Mouse (Mus musculus): ENCODE results near the gene Pon1.

Gene Pon1

DNA sequence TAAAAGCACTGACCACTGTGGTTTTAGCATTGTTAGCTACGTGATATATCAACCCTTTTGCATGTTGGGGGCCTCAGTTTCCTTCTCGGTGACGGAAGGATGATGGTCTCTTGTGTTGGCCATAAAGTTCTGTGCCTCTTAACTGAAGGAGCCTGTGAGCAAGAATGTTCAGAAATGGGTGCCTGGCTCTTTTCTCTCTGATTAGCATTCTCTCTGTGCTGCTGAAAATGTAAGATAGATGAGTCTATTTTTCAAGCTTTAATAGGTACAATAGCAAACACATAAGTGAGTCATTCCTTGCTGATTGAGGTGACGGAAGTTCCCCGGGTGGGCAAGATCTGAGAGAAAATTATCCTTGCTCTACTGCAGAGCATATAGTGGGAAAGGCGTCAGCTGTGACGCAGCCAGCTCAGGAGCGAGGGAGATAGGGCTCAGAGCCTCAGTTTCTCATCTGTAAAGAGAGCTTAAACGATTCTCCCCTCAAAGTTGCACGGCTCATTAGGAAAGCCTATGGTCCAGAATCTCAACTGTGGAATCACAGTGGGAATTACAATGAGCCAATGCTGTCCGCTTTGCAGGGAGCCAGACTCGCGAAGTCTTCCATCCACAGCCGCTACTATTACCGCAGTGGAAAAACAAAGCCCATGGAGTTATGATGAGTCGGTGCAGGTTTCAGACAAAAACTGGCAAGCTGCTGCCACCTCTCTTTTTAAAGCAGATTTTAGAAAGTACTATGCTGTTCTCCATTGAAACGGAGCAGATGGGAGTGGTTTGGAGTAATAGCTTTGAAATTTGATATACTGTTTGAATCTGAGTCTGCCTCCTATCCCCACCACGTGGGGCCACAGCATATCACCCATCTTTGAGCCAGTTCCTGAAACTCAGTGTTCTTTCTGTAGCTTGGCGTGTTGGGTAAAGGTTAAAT, 15.5 kb downstream of the Pon1 start:
- no peak for DNase-seq (ENCODE audit: low read depth, low spot score)

- no peak for DNase-seq (ENCODE audit: low read depth, low spot score)
Observed at GRCm38 (mm10) chr6:5174179-5174812, 19.4 kb downstream of the Pon1 start.

GRCm38 (mm10) chr6:5172571-5172970, 21.2 kb downstream of the Pon1 start:
- no peak for DNase-seq (ENCODE audit: low read depth, low spot score)

- no peak for DNase-seq (ENCODE audit: low read depth, low spot score)
Observed at GRCm38 (mm10) chr6:5171418-5171817, 22.3 kb downstream of the Pon1 start.

DNA sequence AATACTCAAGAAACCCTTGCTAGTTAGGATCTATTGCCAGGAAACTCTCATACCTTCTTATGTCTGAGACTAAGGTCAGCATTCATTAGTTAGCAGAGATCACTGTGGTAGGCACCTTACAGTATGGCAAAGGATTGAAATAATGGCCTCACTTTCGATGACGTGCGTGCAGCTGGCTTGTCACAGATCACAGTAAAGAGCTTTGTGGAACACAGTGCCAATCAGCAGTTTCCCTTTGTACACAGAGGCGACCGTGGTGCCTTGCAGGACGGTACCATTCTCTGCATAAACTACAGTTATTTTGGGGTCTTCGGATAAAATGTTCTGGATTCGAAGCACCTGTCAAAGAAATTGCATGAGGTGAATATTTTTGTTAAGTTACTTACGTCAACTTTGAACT, 25.6 kb downstream of the Pon1 start:
- DNase-seq (ENCODE audit: low read depth, low spot score), result no peak

DNA sequence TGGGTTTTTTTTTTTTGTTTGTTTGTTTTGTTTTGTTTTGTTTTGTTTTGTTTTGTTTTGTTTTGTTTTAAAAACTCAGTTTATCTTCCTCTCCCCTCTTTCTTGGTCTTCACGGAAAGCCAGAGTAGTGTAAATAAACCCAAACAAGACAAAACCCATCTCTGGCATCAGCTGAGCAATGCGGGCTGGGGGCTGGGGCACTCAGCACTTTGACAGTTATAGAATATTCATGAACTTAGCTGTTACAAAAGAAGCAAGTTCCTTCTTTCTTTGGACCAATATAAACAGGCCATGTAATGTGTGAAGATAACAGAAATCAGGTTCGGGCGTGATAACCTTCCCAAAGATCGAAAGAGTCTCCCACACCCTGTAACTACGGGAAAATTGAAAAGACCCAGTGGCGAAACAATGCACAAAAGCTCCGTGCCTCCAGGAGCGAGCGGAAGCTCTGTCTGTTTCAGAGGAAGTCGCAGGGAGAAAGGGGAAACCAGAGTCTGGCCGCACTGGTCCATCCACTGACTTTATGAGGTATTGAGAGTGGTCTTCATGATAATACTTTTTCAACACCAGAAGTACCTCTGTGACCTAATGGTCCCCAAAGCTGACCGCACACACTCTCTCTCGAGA, 26.6 kb downstream of the Pon1 start:
- no peak for DNase-seq (ENCODE audit: low read depth, low spot score)

- no peak for DNase-seq (ENCODE audit: low read depth, low spot score)
Observed at GRCm38 (mm10) chr6:5164855-5165254, 28.9 kb downstream of the Pon1 start.

GRCm38 (mm10) chr6:5163507-5164144, 30.1 kb downstream of the Pon1 start:
- DNase-seq (ENCODE audit: low read depth, low spot score), result no peak

- DNase-seq (ENCODE audit: low read depth, low spot score), result no peak
Observed at GRCm38 (mm10) chr6:5162052-5162451, 31.7 kb downstream of the Pon1 start.

DNA sequence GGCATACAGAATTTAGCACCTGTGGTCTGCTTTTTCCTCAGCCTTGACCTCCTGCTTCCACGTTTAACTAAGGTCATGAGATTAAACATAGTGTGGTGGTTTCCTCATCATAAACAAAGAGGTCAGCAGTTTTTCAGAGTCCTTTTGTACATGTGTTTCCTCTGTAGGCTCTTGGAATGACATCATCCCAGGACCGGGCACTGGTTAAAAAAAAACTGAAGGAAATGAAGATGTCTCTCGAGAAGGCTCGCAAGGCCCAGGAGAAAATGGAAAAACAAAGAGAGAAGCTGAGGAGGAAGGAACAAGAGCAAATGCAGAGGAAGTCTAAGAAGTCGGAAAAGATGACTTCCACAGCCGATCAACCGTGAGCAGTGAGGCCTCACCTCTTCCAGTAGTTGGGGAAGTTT, 34.4 kb downstream of the Pon1 start:
- DNase-seq (ENCODE audit: low read depth, low spot score), result no peak

DNA sequence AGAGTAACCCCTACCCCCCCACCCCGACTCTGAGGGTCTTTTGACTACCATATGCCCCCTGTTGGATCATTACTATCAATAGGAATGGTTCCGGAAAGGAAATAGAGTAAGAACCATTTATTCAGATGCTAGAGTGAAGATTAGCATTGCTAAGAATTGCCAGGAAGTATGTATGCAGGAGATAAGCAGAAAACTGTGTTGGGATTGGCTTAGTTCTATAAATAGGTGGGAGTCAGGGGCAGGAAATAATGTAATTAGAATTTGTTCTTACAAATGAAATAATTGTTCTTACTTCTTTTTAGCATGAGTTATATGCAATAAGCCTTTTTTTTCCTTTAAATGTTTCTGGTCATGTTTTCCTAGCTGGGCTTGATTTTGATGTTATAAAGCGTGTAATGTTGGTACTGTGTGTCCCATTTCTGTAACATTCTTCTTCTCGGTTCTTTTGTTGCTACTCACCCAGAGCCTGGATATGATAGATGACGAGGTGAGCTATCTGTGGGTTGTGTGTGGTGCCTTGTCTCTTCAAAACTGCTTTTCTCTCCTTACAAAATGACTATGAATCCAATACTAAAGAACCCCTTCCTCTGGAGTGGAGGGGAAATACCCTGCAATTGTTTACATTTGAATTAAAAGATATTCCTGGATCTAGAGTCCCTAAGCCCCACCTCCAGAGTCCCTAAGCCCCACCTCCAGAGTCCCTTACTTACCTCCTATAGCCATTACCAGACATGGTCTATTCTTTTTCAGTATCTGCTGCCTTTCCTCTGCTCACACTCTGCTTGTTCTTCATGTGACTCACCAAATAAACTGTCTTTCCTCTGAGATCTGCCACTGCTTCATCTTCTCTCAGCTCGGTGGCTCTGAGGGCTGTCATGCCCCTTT, 37.0 kb downstream of the Pon1 start:
- no peak for DNase-seq (ENCODE audit: low read depth, low spot score)

DNA sequence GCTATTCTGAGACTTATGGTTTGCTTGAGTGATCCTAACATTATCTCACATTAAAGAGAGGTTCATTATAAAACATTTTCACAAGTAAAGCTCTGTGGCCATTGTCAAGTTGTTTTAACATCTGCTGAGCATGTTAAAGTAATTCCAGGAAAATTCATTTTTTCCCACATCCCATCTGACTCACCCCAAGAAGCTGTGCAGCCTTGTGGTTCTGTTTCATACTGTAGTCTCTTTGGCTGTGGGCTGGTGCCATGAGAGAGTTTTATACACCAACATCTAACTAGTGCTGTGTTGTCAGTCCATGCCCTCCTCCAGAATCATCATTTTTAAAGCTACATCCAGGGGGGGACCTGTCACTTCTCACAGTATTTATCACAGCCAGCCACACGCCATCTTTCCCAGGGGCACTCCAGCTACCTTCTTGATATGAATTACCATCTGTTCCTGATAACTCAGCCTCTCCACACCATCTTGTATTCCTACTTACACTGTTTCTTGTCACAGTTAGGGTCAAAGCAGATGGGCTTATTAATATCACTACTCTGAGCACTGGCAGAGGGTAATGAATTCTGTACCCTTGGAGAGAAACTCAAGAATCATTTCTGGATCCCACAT, 38.3 kb downstream of the Pon1 start:
- DNase-seq (ENCODE audit: low read depth, low spot score), result no peak

DNA sequence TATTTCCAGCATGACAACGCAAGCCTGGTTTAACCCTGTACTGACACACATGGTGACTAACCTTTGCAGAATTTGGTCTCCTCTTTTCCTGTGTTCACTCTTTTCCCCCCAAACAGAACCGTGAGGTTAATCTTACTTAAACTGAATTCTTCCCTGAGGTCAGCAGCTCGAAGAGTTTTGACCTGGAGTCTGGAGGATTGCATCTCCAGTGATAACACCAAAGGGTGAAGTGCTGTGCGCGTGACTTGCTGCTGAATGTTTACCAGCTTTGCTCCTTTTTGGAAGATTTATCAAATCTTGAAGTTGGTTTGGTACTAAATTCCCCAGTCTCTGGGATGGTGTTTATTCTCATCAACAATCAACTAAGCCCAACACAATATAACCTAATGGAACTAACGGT, 39.0 kb downstream of the Pon1 start:
- no peak for DNase-seq (ENCODE audit: low read depth, low spot score)

GRCm38 (mm10) chr6:5152185-5152584, 41.6 kb downstream of the Pon1 start:
- no peak for DNase-seq (ENCODE audit: low read depth, low spot score)

DNA sequence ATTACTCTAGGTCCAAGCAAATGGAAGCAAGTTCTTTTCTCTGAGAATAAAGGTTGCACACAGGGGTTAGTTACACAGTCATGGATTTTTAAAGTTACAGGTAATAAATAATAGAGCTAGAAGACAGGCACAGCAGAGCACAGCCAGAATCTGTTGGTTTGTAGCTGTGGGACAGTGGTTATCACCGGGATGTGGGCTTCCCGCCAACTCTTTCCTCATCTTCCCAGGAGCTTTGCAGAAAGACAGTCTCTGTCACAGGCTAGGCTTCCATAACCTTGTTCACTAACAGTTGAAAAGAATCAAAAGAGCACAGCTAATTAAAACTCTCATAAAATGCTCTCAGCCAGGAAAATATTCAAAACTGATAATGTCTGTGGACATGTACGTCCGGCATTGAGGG, 42.6 kb downstream of the Pon1 start:
- DNase-seq (ENCODE audit: low read depth, low spot score), result no peak

DNA sequence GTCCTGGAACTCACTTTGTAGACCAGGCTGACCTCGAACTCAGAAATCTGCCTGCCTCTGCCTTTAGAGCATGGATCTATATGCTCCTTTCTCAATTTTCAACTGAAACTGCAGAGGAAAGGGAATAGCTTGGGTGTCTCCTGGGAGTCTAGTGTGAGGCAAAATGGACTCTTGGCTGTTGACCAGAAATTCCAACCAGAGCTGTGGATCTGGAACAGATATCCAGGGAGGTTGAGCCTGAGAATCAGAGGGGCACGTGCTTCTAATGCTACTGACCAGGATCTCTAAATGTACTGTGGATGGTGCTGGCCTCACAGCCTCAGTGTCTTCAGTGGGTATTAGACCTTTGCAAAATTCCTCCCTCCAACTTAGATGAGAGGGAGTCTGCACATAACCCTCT, 43.8 kb downstream of the Pon1 start:
- no peak for DNase-seq (ENCODE audit: low read depth, low spot score)

GRCm38 (mm10) chr6:5147488-5148142, 46.1 kb downstream of the Pon1 start:
- no peak for DNase-seq (ENCODE audit: low read depth, low spot score)

DNA sequence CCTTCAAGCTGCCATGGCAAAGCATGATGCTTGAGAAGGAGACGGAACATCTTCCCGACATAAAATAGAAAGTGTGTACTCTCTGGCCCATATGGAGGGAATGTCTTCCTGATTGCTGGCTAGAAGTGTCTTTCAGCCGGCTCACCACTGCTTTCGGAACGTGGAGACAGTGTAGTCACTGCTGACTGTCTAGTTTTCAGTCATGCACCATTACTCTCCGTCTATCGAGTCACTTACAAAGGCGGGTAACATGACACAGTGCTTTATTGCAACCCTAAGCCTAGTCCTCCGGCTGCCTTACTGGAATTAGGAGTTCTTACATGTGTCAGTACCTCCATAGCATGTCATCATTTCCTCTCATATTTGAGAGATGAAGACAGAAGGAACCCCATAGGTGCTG, 54.1 kb downstream of the Pon1 start:
- DNase-seq (ENCODE audit: low read depth, low spot score), result no peak

DNA sequence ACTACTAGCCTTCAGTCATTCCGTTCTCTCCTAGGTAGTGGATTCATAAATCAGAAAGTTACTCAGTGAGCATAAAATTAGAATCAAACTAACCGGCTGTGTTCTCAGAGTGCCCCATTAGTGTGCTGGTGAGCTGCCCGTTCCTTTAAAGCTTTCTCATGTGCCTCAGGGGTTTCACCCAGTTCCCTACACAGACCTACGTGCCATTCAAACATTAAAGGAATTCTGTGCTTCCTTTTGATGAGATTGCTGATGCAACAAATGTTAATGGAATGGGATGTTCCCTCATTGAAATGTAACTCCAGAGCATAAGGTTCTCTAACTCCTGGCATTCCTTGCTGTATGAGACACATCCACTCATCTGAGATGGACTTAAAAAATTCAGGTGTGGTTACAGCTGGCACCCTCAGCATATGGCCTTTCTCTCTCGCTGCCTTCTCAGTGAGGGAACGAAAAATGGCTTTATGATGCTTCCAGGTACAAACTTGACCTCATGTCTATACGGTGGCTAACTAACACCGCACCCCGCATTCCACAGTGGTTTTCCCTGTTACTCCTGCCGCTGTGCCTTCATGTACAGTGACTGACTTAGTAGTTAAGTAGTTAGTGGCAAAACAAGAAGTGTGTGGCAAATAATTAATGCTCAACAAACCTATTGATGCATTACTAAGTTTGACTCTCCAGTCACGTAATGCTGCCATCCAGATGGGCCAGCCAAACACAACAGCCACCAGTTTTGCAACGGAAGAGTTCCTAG, 54.7 kb downstream of the Pon1 start:
- DNase-seq (ENCODE audit: low read depth, low spot score), result no peak
